Mouse (Mus musculus): ENCODE measurements around the gene Zfp729a.
"Not testable (repeated sequence)": the region's sequence is repeated elsewhere in the genome, so short reads cannot be mapped to it uniquely, and the experiment has no call there.

The Zfp729a gene

DNA sequence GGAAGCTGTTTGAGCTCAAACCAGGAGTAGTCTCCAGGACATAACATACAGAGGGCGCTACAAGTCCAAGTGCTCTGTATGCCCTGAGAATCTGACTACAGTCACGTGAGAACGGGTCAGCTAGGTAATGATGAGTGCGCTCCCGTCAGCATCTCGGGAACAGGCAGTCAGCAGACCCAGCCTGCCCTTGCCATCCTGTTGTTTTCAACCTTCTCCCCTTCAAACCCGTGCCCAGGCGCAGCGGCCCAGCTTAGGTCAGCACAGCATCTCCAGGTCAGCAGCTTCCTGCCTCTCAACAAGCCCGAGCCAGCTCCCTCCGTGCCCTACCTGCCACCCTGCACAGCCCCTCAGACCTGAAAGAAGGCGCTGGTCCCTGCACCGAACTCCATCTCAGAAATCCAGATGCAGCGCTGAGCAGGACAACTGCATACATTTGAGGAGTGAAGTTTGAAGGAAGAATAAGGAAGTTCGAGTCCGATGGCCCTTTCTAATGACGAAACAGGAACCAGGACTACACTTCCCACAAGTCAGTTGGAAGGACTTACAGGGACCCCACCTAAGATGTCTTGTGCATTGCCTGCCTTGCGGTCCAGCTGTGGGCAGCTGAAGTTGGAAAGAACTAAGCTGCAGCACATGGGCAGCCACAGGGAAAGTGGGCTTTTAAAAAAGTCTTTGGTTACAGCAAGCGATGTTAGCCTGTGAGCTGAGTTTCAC lies at the start of gene Zfp729a, which contains the start of gene Gm49345:
Gene Zfp729a (minus strand): TSS at position 498 of the 714 bp plus-strand sequence.
Gene Gm49345 (minus strand): TSS at position 476 of the 714 bp plus-strand sequence.
- peak; percentile 86 for DNase-seq

DNA sequence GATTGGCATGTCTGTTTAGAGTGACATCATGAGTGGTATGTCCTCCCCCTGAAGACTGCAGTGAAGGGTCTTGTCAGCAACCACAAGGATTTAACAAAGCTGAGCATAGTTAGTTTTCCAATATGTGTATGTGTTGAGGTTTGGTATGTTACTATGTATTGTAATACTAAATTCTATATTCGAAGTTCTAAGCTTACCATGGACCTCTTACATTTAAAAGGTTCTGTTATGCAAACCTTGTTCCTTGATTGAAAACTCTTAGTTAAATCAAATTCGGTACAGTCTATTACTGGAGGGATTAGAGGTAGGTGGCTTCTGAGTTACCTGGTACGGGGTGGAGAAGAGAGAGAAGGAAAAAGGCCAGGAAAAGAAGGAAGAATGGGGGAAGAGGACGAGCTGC lies 49.4 kb upstream of the Zfp729a start, which contains the start of gene Zfp738:
Gene Zfp738 (minus strand): TSS at position 101 of the 400 bp plus-strand sequence.
- no peak for DNase-seq

GRCm38 (mm10) chr13:67683841-67684240 lies 46.2 kb upstream of the Zfp729a start:
- DNase-seq: not testable (repeated sequence)

DNA sequence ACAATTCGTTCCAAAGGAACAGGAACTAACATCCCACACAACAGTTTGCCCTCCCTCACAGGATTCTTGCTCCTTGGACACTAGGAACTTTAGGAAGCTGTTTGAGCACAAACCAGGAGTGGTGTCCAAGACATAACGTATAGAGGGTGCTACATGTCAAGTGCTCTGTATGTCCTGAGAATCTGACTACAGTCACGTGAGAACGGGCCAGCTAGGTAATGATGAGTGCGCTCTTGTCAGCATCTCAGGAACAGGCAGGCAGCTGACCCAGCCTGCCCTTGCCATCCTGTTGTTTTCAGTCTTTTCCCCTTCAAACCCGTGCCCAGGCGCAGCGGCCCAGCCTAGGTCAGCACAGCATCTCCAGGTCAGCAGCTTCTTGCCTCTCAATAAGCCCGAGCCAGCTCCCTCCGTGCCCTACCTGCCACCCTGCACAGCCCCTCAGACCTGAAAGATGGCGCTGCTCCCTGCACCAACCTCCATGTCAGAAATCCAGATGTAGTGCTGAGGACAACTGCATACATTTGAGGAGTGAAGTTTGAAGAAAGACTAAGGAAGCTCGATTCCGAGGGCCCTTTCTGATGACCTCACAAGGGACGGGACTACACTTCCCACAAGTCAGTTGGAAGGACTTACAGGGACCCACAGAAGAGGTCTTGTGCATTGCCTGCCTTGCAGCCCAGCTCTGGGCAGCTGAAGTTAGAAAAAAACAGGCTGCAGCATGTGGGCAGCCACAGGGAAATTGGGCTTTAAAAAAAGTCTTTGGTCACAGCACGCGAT lies 45.6 kb upstream of the Zfp729a start:
- peak; percentile 88 for DNase-seq

GRCm38 (mm10) chr13:67674902-67675301 lies 37.3 kb upstream of the Zfp729a start:
- no peak for DNase-seq

DNA sequence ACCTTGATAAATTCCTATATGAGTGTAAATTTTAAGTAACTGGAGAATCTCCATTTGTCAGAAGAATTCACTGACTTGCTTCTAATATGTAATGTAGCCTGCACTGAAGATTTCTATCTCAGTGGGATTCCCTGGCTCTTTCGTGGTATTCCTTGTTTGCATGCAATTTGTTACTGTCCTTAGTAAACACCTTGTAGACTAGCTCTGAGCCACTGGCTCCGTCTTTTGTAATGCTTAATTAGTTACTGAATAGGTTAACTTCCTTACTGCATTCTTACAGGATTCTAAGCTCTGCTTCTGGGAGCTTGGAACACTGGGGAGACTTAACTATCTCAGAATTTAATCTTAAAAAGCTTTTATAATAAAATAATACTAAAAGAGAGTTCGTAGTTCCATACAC lies 14.9 kb upstream of the Zfp729a start:
- DNase-seq: no peak

DNA sequence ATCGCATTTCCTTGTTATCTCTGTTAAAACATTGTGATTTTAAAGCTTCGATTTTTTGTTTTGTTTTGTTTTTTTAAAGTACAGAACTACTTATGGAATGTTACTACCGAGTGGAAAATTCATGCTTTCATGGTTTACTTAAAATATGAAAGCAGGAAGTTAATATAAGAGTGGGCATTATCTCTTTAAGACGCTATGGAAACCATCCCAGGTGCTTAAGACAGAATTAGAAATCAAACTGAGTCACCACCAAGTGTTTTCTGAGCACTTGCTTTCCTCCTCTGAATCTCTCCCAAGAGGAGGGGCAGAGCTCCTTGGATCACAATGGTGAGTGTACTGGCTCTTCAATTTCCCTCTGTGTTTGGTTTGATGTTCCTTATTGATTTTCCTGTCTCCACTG lies 27.5 kb downstream of the Zfp729a start:
- peak; percentile 5 for DNase-seq

- DNase-seq: peak; percentile 87
Measured at GRCm38 (mm10) chr13:67609066-67609876, 28.3 kb downstream of the Zfp729a start, which contains the start of gene Zfp729b. TSS of gene Zfp729b (minus strand) at chr13:67609707.

- no peak for DNase-seq
Measured at GRCm38 (mm10) chr13:67572591-67573189, 64.9 kb downstream of the Zfp729a start.
